Mouse (Mus musculus) CD8-positive naive resting alpha-beta T cell, adult 2 months (primary cell): Measurements from ENCODE around the gene Selenom.

ENCODE experiments used
- DNase-seq, 2 experiments: peaks; one replicate each; pipeline ENCODE4 v3.0.0; 2022; ENCODE audit warnings: low read depth in 2 of 2, low spot score in 2 of 2

Gene Selenom

DNA sequence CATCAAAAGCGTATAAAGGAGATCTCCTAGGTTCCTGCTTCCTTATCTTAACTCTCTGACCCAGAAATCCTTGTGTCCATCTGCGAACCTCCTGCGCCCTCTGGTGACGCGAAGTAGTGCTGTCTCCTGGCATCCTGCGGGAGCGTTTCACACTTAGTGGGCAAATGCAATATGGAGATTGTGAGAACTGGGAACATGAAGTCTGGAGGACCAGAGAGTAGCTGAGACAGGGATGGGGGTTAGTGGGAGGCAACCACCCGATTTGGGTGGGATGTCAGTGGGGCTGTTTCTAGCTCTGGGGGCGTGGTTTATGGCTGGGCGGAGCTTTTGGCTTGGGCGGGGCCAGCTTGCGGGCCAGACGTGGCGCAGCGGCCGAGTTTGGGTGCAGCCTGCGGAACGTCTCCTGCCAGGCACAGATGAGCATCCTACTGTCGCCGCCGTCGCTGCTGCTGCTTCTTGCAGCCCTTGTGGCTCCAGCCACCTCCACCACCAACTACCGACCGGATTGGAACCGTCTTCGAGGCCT, at the start of gene Selenom:
TSS of gene Selenom (plus strand) at position 156 of the 526 bp plus-strand sequence.
- DNase-seq: peak; percentile 49 to 74

GRCm38 (mm10) chr11:3471448-3471850, 43.0 kb upstream of the Selenom start:
- no peak for DNase-seq

DNA sequence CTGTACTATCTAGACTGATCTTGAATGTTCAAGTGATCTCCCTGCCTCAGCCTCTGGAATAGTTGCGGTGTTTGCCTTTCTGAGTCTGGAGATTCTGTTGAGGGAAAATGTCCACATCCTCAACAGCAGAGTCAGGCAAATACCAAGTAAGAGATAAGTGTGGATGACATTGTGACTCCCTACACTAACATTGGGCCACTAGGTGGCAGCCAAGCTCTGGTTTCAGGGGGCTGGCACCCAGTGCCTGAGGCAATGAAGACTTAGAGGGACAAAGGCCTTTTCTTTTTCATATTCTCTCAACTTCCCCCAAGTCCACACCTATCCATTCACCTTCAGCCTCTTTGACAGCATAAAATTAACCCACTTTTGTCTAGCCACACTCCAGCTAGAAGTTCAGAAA, 42.0 kb upstream of the Selenom start:
- peak; percentile 52 to 68 for DNase-seq

DNA sequence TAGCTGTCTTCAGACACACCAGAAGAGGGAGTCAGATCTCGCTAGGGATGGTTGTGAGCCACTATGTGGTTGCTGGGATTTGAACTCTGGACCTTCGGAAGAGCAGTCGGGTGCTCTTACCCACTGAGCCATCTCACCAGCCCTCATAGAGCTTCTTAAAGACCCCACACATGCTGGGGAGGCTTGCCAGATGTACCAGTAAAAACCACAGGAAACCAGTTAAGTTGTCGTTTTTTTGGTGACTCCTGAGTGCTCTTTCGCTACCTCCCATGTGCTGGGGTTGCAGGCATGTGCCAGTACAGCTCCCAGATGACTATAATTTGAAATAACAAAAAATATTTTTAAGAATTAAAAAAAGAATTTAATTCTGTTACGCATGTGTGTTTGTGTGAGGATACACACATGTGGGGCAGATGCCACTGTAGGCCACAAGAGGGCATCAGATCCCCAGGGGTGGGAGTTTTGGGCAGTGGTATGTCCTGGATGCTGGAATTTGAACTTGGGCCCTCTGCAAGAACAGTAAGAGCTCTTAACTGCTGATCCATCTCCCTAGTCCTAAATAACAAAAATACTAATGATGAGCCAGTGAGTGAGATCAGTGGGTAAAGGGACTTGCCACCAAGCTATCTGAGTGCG, 39.9 kb upstream of the Selenom start:
- DNase-seq: no peak

DNA sequence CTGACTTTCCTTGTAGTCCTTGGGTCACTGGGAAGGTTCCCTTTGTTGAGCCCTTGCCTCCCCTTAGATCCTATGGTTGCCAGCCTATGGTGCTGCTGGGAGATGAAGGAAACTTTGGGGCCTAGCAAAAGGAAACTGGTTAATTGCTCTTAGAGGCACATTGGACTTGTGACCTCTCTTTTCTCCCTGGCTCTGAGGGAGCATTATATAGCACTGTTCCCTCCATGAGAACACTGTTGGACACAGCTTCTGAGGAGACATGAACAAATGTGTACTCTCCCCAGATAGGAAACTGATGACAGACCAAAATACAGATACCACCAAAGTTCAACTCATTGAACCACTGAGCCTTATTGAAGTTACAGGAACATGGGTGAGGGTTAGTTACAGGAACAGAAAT, 39.0 kb upstream of the Selenom start:
- no peak for DNase-seq

DNA sequence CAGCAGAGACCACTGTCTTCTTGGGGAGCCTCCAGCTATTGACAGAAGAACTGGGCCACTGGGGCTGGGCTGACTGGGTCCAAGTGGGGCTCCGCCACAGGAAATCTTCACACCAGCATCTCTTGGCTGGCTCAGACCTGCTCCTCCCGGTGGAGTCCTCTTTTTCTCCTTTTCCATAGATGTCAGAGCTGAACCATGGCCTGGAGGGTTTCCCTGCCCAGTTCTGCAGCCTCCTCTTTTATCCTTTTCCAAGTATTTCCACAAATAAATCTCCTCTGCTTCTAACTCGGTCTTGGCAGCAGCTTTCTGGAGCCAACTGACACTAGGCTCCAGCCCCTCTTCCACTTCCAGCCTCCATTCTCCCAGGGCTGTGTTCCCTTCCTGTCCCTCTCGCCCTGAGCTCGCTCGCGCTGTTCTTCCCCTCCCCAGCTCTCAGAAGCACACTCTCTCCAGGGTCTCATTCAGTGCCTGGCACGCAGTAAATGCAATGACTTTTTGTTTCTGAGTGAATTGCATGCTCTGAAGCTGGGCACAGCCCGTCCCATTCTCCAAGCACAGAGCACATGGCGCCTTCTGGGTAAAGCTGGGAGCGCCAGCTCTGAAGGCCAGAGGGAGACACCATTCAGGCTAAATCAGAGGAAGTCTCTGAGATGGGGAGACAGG, 30.4 kb upstream of the Selenom start:
- no peak for DNase-seq

- DNase-seq: no peak
These were observed 28.1 kb upstream of the Selenom start for GRCm38 (mm10) chr11:3486349-3486748.

DNA sequence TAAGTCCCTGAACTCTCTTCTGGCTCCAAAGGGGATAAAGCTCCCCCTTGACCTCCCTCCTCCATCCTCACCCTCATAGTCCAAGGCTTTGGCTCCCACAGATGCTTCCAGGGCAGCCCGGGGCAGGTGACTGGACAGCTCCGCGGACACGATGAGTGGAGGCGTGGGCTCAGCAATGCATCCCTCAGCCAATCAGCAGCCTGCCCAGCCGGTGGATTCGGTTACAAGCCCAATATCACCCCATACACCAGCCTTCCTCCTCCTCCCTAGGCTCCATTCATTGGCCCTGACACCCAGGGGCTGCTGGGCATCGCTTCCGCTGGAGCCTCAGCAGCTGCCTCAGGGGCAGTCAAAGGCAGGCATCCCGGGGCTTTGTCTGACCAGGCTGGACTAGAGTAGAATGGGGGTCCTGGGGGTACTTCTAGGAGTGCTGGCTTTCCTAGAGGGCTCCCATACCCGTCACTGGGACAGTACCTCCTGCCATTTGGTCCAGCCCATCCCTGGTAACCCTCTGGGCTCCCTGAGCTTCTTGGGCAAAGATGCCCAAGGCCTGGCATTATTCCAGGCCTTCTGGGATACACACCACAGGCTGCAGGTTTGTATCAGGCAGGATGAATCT, 26.4 kb upstream of the Selenom start, which contains the start of gene Pla2g3:
TSS of gene Pla2g3 (plus strand) at position 333 of the 619 bp plus-strand sequence.
- no peak for DNase-seq

DNA sequence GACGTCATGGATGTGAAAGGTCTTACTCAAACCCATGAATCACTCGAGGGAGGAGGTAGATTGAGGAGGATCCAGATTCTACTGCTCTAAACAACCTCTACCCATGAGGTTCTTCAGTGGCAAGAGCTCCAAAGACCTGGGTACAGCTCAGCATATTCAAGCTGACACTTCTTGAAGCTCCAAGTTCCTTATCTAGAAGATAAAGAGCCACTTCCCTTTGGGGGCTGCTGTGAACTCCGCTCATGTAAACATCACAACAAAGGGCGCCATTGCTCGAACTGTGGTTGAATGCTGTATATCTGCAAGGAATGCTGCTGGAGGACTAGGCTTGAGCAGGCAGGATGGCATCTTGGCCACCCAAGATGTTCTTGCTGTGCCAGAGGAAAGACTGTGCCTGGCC, 25.4 kb upstream of the Selenom start:
- no peak for DNase-seq

DNA sequence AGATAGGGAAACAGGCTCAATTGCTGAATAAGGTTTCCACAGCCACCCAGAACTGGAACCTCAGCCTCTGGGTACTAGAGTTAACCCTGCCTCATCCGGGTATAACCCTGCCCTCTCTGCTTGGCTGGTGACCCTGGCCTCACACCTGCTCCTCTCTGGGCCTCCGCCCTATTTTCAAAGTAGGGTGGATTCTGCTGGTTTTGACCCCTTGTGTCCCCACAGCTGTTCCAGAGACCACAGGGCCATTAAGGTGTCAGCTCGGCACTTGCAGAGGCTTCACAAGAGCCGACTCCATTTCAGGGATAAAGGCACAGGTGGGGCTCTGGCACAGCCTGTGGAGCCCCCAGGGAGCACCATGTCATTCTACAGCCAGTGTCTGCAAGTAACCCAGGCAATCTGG, 21.7 kb upstream of the Selenom start:
- no peak for DNase-seq

DNA sequence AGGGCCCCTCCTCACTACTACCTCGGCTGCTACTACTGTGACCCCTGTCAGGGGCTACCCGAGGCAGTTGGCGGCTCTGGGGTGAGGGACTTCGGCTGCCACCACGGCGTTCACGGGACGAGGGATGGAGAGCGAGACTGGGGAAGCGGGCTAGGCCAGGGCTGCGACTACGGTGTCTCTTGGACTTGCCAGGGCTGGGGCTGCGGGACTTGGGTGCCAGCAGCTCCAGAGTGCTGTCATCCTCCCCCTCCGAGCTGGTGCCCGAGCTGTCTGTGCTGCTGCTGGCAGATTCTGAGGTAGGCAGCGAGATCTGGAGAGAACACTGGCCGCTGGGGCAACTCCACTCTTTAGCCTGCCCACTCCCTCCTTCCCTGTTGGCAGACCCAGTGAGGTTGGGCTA, 19.6 kb upstream of the Selenom start:
- DNase-seq: no peak

DNA sequence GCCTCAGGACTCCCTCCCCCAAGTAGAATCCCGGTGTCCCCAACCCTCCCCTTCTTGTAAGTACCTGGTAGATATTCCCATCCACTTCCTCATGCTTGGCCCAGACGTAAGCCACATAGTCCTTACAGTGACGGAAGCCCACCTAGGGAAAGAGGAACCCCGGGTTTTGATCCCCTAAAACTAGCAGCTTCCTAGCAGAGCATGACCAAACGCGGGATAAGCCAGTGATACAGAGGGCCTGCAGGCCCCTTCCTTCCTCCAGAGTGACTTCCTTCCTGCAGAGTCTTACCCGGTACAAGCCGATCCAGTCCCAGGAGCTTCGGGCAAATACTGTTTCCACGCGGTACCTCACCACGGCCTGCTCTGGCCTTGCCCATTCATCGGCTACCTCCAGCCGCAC, 19.0 kb upstream of the Selenom start:
- DNase-seq: no peak

DNA sequence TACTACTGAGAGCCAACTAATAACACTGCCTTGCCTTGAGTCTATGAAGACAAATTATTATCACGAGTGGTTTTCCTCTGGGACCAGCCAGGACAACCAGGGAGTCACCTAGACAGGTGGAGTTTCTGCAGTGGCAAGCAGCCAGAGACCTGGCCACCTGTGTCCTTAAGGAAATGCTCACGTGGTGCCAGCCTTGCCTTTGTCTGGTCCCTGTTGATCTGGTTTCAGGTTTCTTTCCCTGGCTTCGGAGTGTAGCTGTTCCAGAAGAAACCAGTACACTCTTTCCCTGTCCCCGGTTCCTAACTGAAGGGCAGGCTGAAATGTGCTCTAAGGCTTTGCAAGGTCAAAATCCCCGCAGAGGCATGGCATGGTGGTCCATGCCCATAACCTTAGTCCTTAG, 17.7 kb upstream of the Selenom start:
- no peak for DNase-seq

DNA sequence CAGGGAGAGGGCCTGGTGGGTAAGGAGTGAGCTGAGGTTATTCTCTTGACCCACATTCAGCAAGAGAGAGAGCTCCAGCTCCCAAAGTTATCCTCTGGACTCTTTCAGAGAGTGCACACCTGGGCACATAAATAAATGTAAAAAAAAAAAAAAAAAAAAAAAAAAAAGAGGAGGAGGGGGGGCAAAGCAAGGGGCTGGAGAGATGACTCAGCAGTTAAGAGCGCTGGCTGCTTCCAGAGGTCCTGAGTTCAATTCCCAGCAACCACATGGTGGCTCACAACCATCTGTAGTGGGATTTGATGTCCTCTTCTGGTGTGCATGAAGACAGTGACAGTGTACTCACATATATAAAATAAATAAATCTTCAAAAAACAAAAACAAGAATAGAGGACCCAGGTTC, 17.2 kb upstream of the Selenom start:
- no peak for DNase-seq

GRCm38 (mm10) chr11:3502057-3502456, 12.4 kb upstream of the Selenom start:
- no peak for DNase-seq

DNA sequence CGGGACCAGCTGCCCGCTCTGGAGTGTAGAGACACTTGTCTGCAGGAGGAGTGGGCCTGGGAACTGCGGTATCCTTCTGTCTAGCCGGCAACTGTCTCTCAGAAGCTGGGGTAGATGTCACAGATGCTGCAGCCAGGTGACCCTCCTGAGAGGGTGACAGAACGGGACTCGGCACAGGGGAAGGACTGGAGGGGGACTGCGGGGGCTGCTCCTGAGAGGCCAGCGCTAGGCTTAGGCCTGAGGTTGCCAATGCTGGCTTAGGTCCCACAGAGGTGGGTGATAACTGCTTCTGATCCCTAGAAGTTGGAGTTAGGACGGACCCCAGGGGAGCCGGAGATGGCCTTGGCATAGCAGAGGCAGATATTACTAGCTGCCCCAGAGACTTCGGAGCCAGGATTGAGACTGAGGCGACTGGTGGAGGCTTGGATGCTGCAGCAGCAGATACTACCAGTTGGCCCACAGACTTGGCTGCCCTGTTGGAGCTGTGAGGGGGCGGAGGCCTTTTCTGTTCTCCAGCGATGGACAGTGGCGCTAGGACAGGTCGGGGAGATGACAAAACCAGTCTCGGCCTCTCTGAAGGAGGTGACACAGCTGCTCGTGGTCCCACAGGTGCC, 11.9 kb upstream of the Selenom start:
- DNase-seq: no peak

- DNase-seq: no peak
These were observed 10.5 kb upstream of the Selenom start for GRCm38 (mm10) chr11:3503755-3504693.

DNA sequence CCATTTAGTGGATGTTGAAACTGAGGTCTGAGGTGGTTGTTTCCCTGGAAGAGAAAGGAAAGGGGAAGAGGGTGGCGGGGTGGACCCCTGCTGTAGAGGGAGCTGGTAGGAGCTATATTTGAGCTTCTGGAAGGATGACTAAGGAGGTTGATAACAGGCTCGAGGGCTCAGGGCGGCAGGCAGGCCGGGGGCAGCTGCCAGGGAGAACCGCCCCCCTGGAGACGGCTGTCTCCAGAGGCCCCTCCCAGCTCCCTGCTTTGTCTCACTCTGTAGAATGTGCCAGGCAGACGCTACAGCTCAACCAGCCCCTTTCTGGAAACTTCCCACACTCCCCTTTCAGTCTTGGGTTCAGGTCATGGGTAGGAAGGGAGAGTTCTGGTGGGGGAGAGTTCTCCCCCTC, 6.3 kb upstream of the Selenom start:
- DNase-seq: no peak

DNA sequence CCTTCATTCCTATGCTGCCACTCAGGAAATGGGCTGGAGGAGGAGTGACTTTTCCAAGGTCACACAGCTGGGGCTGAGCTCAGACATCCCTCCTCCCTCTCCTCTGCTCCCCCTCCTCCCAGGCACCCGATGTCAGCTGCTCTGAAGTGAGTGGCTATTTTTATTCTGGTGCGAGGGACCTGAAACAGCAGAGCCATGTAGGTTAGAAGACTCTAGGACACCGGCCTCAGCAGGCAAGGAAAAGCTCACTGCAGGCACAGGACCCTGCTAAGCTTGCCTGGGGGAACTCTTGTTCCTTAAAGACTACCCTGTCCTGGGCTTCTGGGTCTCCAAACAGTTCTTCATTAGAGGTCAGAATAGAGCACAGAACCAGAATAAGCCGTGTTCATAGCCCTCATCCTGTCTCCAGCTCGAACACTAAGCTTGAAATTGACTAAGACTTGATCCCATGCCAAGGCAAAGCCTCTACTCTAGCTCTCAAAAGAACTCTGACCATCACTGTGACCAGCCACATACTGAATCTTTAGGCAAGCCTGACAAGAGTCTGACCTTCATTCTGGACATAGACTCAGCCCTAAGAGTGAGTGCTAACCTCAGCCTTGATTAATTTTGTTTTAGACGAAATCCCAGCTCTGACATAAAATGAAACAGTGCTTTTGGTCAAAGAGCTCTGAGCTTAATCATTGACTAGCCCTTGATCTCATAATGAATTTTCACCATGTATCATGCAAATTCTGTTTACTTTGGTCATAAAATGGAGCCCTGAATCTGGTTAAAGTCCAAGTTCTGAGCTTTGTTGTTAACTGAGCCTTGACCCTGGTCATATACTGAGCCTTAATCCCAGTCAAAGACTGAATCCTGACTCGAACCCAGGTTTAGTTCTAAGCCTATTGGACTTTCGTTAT, 5.1 kb upstream of the Selenom start:
- no peak for DNase-seq

- DNase-seq: no peak
These were observed 4.2 kb upstream of the Selenom start for GRCm38 (mm10) chr11:3510321-3510720.
